Mouse (Mus musculus): ENCODE data around the gene Gm20737.
"Not testable (repeated sequence)": the region's sequence is repeated elsewhere in the genome, so short reads cannot be mapped to it uniquely, and the experiment has no call there.

Gm20737 gene

DNA sequence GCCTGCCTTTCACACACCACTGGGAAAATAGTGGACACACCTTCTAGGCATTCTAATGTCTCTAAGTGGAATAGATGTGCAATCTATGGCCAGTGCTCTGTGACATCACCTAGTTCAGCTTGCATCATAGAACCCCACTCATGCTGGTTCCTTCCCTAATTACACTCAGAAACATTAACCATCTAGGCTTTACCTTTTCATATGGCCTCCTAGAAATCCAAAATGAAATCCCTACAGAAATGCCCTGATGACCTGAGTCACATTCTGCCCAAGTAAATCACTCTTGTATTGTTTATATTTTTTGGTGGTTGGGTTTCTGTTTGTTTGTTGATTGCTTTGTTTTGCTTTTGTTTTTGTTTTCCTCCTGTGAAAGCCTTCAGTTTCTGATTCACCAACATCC is at the start of gene Gm20737:
Gm20737 (minus strand) TSS at position 101 of the 400 bp plus-strand sequence.
- not testable (repeated sequence) for DNase-seq (ENCODE audit: low read depth, low spot score)

DNA sequence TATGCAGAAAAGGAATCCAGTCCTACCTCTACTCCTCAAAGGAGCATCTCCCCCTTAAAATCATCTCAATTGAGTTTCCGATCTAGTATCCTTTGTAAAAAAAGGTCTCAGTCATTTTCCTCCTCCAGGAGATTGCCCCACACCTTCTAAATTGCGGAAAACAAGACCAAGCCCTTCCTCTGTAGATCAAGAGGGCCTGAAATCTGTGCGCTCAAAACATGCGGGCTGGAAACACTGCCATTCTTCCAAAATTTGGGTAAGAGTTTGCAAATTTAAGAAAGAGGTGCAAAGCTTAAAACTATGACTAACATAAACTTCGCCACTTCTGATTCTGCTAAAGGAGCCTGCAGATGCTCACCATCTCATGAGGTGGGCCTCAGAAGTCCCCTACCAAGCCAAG is 17.3 kb upstream of the Gm20737 start, which contains the start of gene Gm21775:
Gm21775 (plus strand) TSS at position 301 of the 400 bp plus-strand sequence.
- DNase-seq (ENCODE audit: low read depth, low spot score) = not testable (repeated sequence)

Data from retina, adult 2 months (tissue).